Mouse (Mus musculus) embryonic fibroblast, embryonic 13.5 days (primary cell): ENCODE measurements around the gene Uba1.

Experiments used
- CTCF ChIP-seq: IDR thresholded peaks from 2 replicates; pipeline ENCODE4 v1.5.1; 2011; ENCODE audit warnings: mild to moderate bottlenecking, control low read depth, low read length, moderate library complexity, borderline replicate concordance; ENCODE audit not compliant: insufficient read depth
- POLR2A ChIP-seq: IDR thresholded peaks from 2 replicates; pipeline ENCODE4 v1.6.1; 2011; ENCODE audit warnings: low read depth, mild to moderate bottlenecking, control low read depth, low read length, moderate library complexity

- TF ChIP-seq CTCF (no peak), POLR2A (no peak)
These were observed 37.7 kb downstream of the Uba1 start for GRCm38 (mm10) chrX:20695842-20696241.
